Mouse (Mus musculus) liver, adult 2 months (tissue): ENCODE results near the gene Gm11938. TPM values are rescaled to one million over a fixed set of nuclear protein-coding genes. Genes with fewer than 3 reads are reported as not detected.
"Not testable (repeated sequence)": the region's sequence is repeated elsewhere in the genome, so short reads cannot be mapped to it uniquely, and the experiment has no call there.

Experiments used
- DNase-seq: peaks from one replicate; pipeline ENCODE4 v3.0.0-alpha.2; 2011; ENCODE audit warnings: low read depth, low spot score; ENCODE audit errors: extremely low read depth
- H3K27ac ChIP-seq: fragments of 200-500 bp; replicated peaks from 2 replicates; pipeline ENCODE4 v1.5.1; 2012; ENCODE audit warnings: low read depth, mild to moderate bottlenecking, control low read depth, inconsistent platforms, low read length; ENCODE audit not compliant: insufficient read depth
- H3K27me3 ChIP-seq: fragments of 200-500 bp; 2 replicates; pipeline ENCODE4 v1.6.1; 2012; ENCODE audit warnings: mild to moderate bottlenecking, moderate library complexity, low read length, inconsistent platforms; ENCODE audit not compliant: control insufficient read depth, insufficient read depth
- H3K36me3 ChIP-seq: fragments of 200-500 bp; 2 replicates; pipeline ENCODE4 v1.6.1; 2012; ENCODE audit warnings: low read length, inconsistent platforms; ENCODE audit not compliant: control insufficient read depth, insufficient read depth
- H3K4me1 ChIP-seq: fragments of 200-500 bp; 2 replicates; pipeline ENCODE4 v1.6.1; 2011; ENCODE audit warnings: low read length; ENCODE audit not compliant: control insufficient read depth, insufficient read depth
- H3K4me3 ChIP-seq: fragments of 200-500 bp; 2 replicates; pipeline ENCODE4 v1.5.1; 2011; ENCODE audit warnings: low read depth, mild to moderate bottlenecking, control low read depth, low read length, moderate library complexity; ENCODE audit not compliant: insufficient read depth
- H3K79me2 ChIP-seq: fragments of 200-500 bp; 2 replicates; pipeline ENCODE4 v1.6.1; 2012; ENCODE audit warnings: inconsistent platforms, mild to moderate bottlenecking, low read length, moderate library complexity; ENCODE audit not compliant: control insufficient read depth, insufficient read depth
- H3K9ac ChIP-seq: fragments of 200-500 bp; 2 replicates; pipeline ENCODE4 v1.6.1; 2012; ENCODE audit warnings: low read depth, mild to moderate bottlenecking, control low read depth, inconsistent platforms, low read length
- CTCF ChIP-seq: fragments of 200-500 bp; IDR thresholded peaks from 2 replicates; pipeline ENCODE4 v1.5.1; 2011; ENCODE audit warnings: low read depth, low read length, control low read depth
- POLR2A ChIP-seq: fragments of 200-500 bp; IDR thresholded peaks from 2 replicates; pipeline ENCODE4 v1.6.1; 2011; ENCODE audit warnings: low read length, control low read depth; ENCODE audit not compliant: insufficient read depth; ENCODE audit errors: extremely low read depth
- WGBS: fragments of 180-500 bp; shearing (Covaris S2); methylation state at CpG from one replicate; pipeline ENCODE4 v1.1.7; 2018; 5-methylcytosine and 5-hydroxymethylcytosine counted together
- polyA plus RNA-seq: library from polyadenylated mRNA; depleted of rRNA; stranded (reverse); fragments of >200 nt; gene quantifications from 2 replicates; pipeline ENCODE4 v1.2.3, GENCODE M21; 2012; rRNA removed
- total RNA-seq: library from RNA; depleted of rRNA; stranded (reverse); fragments of >200 nt; gene quantifications from 2 replicates; pipeline ENCODE4 v1.2.3, GENCODE M21; 2014; rRNA removed

Gene Gm11938
- not detected in 2 replicates for total RNA-seq
- polyA plus RNA-seq = not detected in 2 replicates

GRCm38 (mm10) chr11:99603208-99603607, at the start of gene Gm11938:
Gene Gm11938, minus strand, starts transcription at chr11:99603308.
- 36% methylated on average over 1 of the region's 1 CpGs for WGBS
- not testable (repeated sequence) for H3K27me3 ChIP-seq, DNase-seq, H3K79me2 ChIP-seq, H3K4me1 ChIP-seq, H3K9ac ChIP-seq, H3K27ac ChIP-seq, H3K36me3 ChIP-seq, H3K4me3 ChIP-seq

- no peak for TF ChIP-seq CTCF
- no peak for TF ChIP-seq POLR2A
- Histone ChIP-seq H3K9ac (no peak within 1 kb of the TSS), H3K36me3 (no peaks in the 10 kb centered on the region), H3K4me1 (no peaks in the 10 kb centered on the region), H3K4me3 (no peak within 1 kb of the TSS), H3K27me3 (no peaks in the 10 kb centered on the region), H3K27ac (no peak within 1 kb of the TSS), H3K79me2 (no peaks in the 10 kb centered on the region)
- DNase-seq = no peak
- WGBS = 84% methylated on average over 2 of the region's 2 CpGs
Observed at GRCm38 (mm10) chr11:99650136-99650535, 47.0 kb upstream of the Gm11938 start, which contains the start of gene Gm11555. Gene Gm11555, minus strand, starts transcription at chr11:99650236.

GRCm38 (mm10) chr11:99646444-99646843, 43.3 kb upstream of the Gm11938 start:
- H3K79me2 ChIP-seq = no peaks in the 10 kb centered on the region
- no peak overlapping the region for H3K9ac ChIP-seq
- no peaks in the 10 kb centered on the region for H3K4me1 ChIP-seq
- DNase-seq = no peak
- WGBS = 86% methylated on average over 15 of the region's 15 CpGs
- H3K27me3 ChIP-seq = 0 out of 2 replicates have a peak, but pooled peaks cover 4% of the 10 kb centered on the region
- no peaks in the 10 kb centered on the region for H3K36me3 ChIP-seq
- no peak overlapping the region for H3K27ac ChIP-seq
- TF ChIP-seq CTCF = no peak
- TF ChIP-seq POLR2A = no peak
- H3K4me3 ChIP-seq = no peak overlapping the region

- Histone ChIP-seq H3K27ac (no peak overlapping the region), H3K79me2 (no peaks in the 10 kb centered on the region), H3K9ac (no peak overlapping the region), H3K4me1 (no peaks in the 10 kb centered on the region), H3K4me3 (no peak overlapping the region), H3K27me3 (0 out of 2 replicates have a peak, but pooled peaks cover 4% of the 10 kb centered on the region), H3K36me3 (no peaks in the 10 kb centered on the region)
- WGBS = 81% methylated on average over 3 of the region's 3 CpGs
- DNase-seq = no peak
- TF ChIP-seq POLR2A (no peak), CTCF (no peak)
Observed at GRCm38 (mm10) chr11:99644351-99644750, 41.2 kb upstream of the Gm11938 start.

GRCm38 (mm10) chr11:99643635-99644139, 40.6 kb upstream of the Gm11938 start, which contains the start of gene Krtap4-7:
Gene Krtap4-7, minus strand, starts transcription at chr11:99644089.
- not testable (repeated sequence) for H3K9ac ChIP-seq, H3K36me3 ChIP-seq, H3K79me2 ChIP-seq, DNase-seq, H3K27ac ChIP-seq, H3K4me1 ChIP-seq, H3K4me3 ChIP-seq, H3K27me3 ChIP-seq
- 77% methylated on average over 9 of the region's 9 CpGs for WGBS

DNA sequence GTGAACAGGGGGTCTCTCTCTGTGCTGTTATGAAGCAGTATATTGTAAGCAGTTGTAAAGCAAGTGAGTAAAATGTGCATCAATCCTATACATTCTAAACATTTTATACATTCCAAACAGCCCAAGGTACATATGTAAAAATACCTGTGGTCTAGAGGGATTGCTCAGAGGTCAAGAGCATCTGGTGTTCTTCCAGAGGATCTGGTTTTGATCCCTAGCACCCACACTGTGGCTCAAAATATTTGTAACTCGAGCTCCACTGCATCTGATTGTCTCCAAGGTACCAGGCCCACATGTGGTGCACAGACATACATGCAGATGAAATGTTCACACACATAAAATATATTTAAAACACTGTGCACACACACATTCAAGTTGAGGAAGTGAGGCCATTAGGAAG, 37.8 kb upstream of the Gm11938 start:
- DNase-seq = no peak
- Histone ChIP-seq H3K4me3 (no peak overlapping the region), H3K27ac (no peak overlapping the region), H3K27me3 (0 out of 2 replicates have a peak, but pooled peaks cover 4% of the 10 kb centered on the region), H3K36me3 (no peaks in the 10 kb centered on the region), H3K9ac (no peak overlapping the region), H3K79me2 (no peaks in the 10 kb centered on the region), H3K4me1 (no peaks in the 10 kb centered on the region)
- TF ChIP-seq POLR2A (no peak), CTCF (no peak)
- WGBS = 24% methylated on average over 1 of the region's 1 CpGs
